Mouse (Mus musculus): Measurements from ENCODE around the gene Sertad4.

Sertad4 gene

DNA sequence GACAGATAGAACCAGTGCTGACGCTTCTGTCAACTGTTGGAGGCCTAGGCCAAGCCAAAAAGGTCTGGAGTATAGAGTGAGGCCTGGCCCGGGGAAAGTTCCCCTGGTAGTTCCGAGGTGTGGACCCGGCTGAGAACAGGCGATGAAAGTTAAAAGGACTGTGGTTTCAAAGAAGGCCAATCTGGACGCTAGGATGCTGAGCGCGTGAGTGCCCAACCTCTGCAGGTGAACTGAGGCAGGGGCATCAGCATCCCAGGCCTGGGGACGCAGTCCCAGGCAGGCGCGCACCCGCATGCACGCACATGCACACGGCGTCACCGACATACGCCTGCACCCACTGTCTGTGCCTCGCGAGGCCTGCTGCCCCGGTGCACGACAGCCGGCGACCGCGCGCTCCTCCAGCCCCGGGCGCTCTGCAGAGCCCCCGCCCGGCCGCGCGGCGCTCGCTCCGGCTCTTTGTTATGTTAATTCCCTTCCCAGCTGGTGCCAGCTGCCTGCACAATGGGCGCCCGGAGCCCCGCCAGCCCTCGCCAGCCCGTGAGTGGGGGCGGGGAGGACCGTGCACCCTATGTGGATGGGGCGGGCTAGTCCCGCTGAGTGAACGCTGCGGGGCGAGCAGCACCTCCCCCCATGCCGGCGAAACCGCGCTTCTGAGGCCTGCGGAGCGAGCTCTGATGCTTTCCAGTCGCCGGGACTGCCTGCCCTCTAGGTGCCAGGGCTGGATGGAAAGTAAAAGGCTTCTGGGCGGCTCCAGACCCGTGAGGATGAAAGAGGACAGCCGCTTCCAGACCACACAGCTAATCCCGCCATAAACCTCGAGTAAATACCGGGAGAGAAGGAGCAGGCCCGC lies 21.0 kb downstream of the Sertad4 start:
- no peaks in the 10 kb centered on the region; the same call in 1 of the 2 replicates for H3K27me3 ChIP-seq (ENCODE audit: control insufficient read depth, insufficient read depth, low read length, poor library complexity, severe bottlenecking)
- no peaks in the 10 kb centered on the region for H3K36me3 ChIP-seq (ENCODE audit: control insufficient read depth, insufficient read depth, low read length, poor library complexity, severe bottlenecking)
- peak; percentile 24 for DNase-seq (ENCODE audit: low read depth, low spot score)

DNA sequence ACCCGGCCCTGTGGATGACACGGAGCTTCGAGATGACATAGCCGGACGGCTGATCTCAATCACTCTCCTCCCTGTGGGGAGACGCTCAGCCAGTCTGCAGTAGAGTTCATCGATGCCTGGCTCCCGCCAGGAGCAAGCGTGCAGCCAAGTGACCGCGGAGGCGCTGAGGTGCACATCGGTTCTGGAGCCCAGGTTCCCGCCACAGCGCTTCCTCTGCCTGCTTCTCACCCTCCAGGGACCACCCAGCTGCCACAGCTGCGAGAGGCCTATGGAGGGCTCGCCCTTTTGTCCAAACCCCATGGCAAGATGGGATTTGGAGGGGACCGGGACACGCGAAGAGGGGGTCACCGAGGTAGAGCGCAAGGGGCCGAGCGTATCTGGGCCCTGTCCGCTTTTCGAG lies 22.0 kb downstream of the Sertad4 start:
- Histone ChIP-seq H3K36me3 (ENCODE audit: control insufficient read depth, insufficient read depth, low read length, poor library complexity, severe bottlenecking) (no peaks in the 10 kb centered on the region), H3K27me3 (ENCODE audit: control insufficient read depth, insufficient read depth, low read length, poor library complexity, severe bottlenecking) (no peaks in the 10 kb centered on the region; the same call in 1 of the 2 replicates)
- DNase-seq (ENCODE audit: low read depth, low spot score): no peak

DNA sequence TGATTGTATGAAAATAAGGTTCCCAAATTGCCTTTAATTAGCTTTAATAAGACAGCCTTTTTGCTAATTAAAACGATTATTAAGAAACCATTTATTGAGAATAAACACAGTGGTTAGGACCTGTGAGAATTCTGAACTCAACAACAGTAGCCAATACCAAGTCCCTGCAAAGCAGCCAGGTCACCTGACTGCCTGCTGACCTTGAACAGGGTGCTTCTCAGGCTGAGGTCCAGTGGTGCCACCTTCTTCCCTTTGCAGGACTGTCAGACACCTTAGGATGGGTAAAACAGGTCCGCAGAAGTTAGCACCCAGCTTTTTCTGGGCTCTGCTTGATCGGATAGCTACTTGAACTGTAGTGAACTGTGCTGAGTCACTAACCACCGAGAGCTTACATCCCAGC lies 22.5 kb downstream of the Sertad4 start:
- no peak for DNase-seq (ENCODE audit: low read depth, low spot score)
- Histone ChIP-seq H3K27me3 (ENCODE audit: control insufficient read depth, insufficient read depth, low read length, poor library complexity, severe bottlenecking) (no peaks in the 10 kb centered on the region; the same call in 1 of the 2 replicates), H3K36me3 (ENCODE audit: control insufficient read depth, insufficient read depth, low read length, poor library complexity, severe bottlenecking) (no peaks in the 10 kb centered on the region)

DNA sequence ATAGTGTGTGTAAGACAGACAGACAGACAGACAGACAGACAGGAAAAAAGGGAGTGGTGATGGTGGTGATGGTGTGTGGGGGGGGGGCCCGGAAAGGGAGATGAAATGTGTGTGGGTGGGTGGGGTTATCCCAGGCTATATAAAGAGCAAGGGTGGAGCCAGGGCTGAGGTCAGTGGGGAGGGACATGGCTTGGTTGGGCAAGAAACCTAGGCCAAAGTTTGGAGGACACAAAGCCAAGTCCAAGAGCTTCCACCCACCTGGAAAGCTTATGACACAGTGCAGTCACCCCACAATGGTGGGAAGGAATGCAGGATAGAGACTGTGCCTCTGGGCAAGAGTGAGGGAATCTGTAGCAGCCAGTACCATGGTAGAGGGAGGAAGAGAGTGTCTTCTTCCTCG lies 23.2 kb downstream of the Sertad4 start:
- Histone ChIP-seq H3K27me3 (ENCODE audit: control insufficient read depth, insufficient read depth, low read length, poor library complexity, severe bottlenecking) (no peaks in the 10 kb centered on the region; the same call in 1 of the 2 replicates), H3K36me3 (ENCODE audit: control insufficient read depth, insufficient read depth, low read length, poor library complexity, severe bottlenecking) (no peaks in the 10 kb centered on the region)
- DNase-seq (ENCODE audit: low read depth, low spot score): no peak

DNA sequence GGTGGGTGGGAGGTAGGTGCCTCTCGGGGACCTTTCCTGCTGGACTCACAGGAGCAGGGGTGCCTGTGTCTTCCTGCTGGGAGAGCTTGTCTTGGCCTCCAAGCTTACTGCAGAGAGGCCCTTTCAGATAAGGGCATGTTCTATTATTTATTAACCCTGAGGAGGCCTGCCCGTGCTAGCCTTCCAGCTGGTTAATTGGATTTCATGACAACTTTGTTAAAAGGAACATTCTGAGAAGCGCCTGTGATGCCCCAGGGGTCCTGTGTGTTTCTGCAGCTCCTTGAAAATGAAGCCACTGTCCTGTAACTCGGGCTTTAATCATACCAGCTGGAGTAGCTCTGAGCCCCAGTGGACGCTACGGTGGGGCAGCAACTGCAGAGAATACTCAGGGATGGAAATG lies 25.1 kb downstream of the Sertad4 start:
- no peaks in the 10 kb centered on the region; the same call in 1 of the 2 replicates for H3K27me3 ChIP-seq (ENCODE audit: control insufficient read depth, insufficient read depth, low read length, poor library complexity, severe bottlenecking)
- DNase-seq (ENCODE audit: low read depth, low spot score): no peak

DNA sequence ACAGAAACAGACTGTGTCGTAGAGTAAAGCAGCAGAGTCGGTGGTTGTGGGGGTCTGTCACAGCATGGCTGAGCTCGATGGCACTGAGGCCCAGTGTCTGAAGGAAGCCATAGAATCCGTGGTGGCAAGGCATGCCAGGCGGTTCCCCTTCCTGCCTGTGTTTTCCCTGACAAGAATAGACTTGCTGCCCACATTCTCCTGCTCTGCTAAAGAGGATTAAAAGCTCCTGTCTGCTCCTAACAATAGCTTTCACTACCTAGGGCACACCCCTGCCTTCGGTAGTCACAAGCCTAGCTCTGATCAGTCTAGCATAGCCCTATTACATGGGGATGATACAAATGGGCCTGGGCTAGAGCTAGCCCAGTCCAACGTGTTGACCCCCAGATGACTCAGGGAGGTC lies 26.6 kb downstream of the Sertad4 start:
- DNase-seq (ENCODE audit: low read depth, low spot score): no peak
- H3K36me3 ChIP-seq (ENCODE audit: control insufficient read depth, insufficient read depth, low read length, poor library complexity, severe bottlenecking): no peaks in the 10 kb centered on the region

More for the DNA sequence above, 25.1 kb downstream of the Sertad4 start:
- no peaks in the 10 kb centered on the region for H3K36me3 ChIP-seq (ENCODE audit: control insufficient read depth, insufficient read depth, low read length, poor library complexity, severe bottlenecking)

DNA sequence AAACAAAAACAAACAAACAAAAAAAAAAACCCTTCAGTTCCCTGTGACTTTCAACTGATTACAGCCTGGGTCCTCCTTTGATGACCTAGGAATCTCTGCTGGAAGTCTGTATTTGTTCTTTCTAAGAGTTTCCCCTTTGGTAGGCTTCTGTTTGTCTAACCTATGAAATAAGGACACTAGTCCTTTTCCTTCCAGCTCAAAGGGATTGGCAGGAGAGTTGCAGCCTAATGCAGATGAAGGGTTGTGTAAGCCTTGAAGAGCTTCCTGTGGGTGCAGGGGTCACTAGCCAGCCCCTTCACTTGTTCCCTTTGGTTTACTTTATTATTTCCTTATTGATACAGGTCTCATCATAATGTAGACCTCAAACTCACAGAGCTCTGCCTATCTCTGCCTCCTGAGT lies 27.6 kb downstream of the Sertad4 start:
- H3K36me3 ChIP-seq (ENCODE audit: control insufficient read depth, insufficient read depth, low read length, poor library complexity, severe bottlenecking): no peaks in the 10 kb centered on the region
- no peaks in the 10 kb centered on the region for H3K27me3 ChIP-seq (ENCODE audit: control insufficient read depth, insufficient read depth, low read length, poor library complexity, severe bottlenecking)
- no peak for DNase-seq (ENCODE audit: low read depth, low spot score)

More for the DNA sequence above, 26.6 kb downstream of the Sertad4 start:
- H3K27me3 ChIP-seq (ENCODE audit: control insufficient read depth, insufficient read depth, low read length, poor library complexity, severe bottlenecking): no peaks in the 10 kb centered on the region

DNA sequence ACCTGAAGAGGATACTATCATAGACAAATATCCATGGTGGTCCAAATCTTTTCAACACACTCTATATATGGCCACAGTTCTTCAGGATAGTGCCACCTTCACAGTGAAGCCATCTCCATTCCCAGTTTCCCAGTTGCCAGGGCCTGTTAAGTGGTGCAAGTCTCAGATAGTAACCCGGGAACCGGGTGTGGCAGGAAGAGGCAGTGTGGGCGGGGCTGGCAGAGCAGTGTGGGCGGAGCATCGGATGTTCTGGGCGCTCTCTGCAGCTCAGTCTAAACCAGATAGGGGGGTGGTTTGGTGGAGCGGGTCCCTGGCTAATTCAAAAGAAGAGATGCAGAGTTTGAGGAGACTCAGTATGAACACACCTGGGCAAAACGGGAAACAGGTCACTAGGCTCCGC lies 29.8 kb downstream of the Sertad4 start:
- Histone ChIP-seq H3K27me3 (ENCODE audit: control insufficient read depth, insufficient read depth, low read length, poor library complexity, severe bottlenecking) (no peaks in the 10 kb centered on the region), H3K36me3 (ENCODE audit: control insufficient read depth, insufficient read depth, low read length, poor library complexity, severe bottlenecking) (no peaks in the 10 kb centered on the region)
- no peak for DNase-seq (ENCODE audit: low read depth, low spot score)

DNA sequence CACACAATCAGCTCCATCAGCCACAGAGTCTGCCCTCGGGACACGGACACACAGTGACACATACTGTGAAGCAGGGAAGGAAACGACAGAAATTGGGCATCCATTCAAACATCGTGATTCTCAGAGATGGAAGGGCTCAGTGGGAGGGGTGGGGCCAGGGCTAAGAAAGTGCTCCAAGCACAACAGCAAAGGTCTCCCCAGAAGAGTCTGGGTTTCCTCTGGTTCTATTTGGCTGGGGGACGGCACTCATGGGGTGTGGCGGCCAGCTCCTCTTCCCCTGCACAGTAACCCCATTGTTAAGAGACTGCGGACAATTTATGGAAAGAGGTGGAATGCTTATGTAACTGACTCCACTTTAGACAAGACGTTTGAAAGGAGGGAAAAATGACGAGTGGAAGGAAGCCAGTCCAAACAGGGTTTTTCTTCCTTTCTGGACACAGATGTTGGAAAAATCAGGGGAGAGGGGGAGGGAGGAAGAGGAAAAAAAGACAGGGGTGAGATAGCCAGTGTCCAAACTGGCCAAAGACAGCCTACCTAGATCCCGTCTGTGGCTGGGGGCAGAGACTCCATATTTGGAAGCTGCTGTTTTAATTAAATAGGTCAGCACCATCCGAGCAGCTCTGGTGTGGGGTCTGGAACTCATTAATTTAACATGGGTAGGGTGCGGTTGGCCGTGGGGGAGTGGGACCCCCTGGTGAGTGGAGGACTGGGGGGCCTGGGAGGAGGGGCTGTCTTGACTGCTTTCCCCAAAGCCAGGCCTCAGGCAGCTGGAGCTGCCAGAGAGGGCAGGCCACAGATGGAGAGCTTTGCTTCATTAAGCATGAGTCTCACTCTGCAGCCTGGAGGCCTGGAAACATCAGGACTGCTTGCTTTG lies 32.7 kb downstream of the Sertad4 start:
- no peaks in the 10 kb centered on the region for H3K36me3 ChIP-seq (ENCODE audit: control insufficient read depth, insufficient read depth, low read length, poor library complexity, severe bottlenecking)
- H3K27me3 ChIP-seq (ENCODE audit: control insufficient read depth, insufficient read depth, low read length, poor library complexity, severe bottlenecking): no peaks in the 10 kb centered on the region
- DNase-seq (ENCODE audit: low read depth, low spot score): no peak

DNA sequence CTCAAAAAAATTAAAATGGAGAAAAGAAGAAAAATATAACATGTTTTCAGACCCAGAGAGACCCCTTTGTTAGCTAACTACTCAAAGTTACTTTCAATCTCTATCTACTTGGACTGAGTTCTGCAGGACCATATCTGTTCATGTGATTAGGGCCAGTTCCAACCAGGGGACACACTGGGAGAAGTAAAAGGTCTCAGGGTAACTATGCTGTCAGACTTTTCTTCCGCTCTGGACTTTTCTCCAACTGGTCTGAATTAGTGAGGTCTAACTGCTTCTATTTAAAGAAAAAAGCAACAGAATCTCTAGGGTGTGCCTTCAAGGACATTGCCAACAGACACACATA lies 33.3 kb downstream of the Sertad4 start:
- DNase-seq (ENCODE audit: low read depth, low spot score): no peak
- H3K36me3 ChIP-seq (ENCODE audit: control insufficient read depth, insufficient read depth, low read length, poor library complexity, severe bottlenecking): no peaks in the 10 kb centered on the region
- H3K27me3 ChIP-seq (ENCODE audit: control insufficient read depth, insufficient read depth, low read length, poor library complexity, severe bottlenecking): no peaks in the 10 kb centered on the region

DNA sequence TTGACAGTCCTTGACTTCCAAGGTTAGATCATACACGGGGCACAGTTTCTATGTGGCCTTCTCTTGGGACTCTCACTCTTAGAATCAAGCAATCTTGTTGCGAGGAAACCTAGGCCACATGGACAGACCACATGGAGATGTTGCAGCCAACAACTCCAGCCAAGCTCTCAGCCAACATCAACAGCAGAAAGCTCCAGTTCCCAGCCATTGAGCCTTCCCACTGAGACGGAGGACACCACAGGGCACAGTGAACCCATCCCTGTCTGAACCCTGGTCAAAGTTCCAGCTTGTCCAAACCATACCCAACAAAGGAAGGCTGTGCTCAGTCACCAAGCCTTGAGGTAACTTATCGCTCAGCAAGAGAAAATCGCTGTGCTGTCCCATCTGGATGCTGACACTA lies 37.2 kb downstream of the Sertad4 start:
- no peak for DNase-seq (ENCODE audit: low read depth, low spot score)
- Histone ChIP-seq H3K27me3 (ENCODE audit: control insufficient read depth, insufficient read depth, low read length, poor library complexity, severe bottlenecking) (no peaks in the 10 kb centered on the region), H3K36me3 (ENCODE audit: control insufficient read depth, insufficient read depth, low read length, poor library complexity, severe bottlenecking) (no peaks in the 10 kb centered on the region)

DNA sequence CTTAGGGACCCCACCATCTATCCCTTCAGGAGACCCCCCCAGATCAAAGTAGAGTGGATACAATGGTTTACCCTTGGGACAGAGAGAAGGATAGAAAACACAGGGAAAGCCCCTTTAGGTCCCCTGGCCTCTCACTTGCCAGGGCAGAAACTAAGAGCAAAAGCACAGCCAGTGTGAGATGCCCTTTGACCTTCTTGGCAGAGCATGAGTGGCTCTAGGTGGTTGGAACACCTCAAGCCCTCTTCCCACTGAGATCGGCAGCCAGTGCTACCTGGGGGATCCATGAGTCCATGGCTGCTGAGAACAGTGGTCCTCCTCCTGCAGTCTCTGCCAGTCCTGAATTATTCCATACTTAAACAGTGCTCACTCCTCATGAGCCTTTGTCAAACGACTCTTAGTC lies 39.8 kb downstream of the Sertad4 start:
- Histone ChIP-seq H3K27me3 (ENCODE audit: control insufficient read depth, insufficient read depth, low read length, poor library complexity, severe bottlenecking) (no peaks in the 10 kb centered on the region), H3K36me3 (ENCODE audit: control insufficient read depth, insufficient read depth, low read length, poor library complexity, severe bottlenecking) (no peaks in the 10 kb centered on the region)
- no peak for DNase-seq (ENCODE audit: low read depth, low spot score)

DNA sequence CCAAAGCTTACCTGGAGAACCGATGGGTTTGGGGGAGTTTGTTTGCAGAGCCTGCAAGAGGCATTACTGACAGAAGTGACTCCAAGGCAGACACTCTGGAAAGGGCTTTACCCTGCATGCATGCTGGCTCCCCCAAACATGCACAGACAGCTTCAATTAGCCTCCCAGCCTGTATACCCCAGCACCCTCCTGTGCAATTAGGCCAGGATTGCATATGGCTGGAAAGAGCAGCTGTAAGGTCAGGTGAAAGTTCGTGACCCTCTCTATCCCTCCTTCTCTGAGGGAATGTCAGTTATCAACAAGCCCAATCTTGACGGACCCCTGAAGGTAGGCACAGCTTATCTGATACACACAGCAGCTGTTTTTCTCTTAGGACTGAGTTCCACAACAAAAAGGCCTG lies 40.9 kb downstream of the Sertad4 start:
- H3K36me3 ChIP-seq (ENCODE audit: control insufficient read depth, insufficient read depth, low read length, poor library complexity, severe bottlenecking): no peaks in the 10 kb centered on the region
- no peaks in the 10 kb centered on the region for H3K27me3 ChIP-seq (ENCODE audit: control insufficient read depth, insufficient read depth, low read length, poor library complexity, severe bottlenecking)
- no peak for DNase-seq (ENCODE audit: low read depth, low spot score)

DNA sequence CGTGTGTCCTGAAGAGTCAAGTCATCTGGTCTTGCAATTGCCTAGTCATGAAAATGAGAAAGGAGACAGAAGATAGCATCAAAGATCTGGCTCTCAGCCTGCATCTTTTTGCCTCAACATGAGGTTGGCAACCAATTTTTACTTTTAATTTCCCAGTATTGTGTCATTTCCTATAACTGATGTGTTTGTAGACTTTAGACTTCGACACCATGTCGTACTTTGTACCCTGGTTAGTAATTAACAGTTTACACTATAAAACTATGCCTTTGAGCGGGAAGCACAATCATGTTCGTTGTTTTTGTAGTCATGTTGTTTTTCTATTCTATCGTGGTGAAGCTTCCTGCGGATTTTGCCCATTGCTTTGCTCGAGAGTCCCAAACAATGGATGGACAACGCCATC lies 42.8 kb downstream of the Sertad4 start:
- DNase-seq (ENCODE audit: low read depth, low spot score): no peak
- H3K27me3 ChIP-seq (ENCODE audit: control insufficient read depth, insufficient read depth, low read length, poor library complexity, severe bottlenecking): no peaks in the 10 kb centered on the region
- no peaks in the 10 kb centered on the region for H3K36me3 ChIP-seq (ENCODE audit: control insufficient read depth, insufficient read depth, low read length, poor library complexity, severe bottlenecking)

DNA sequence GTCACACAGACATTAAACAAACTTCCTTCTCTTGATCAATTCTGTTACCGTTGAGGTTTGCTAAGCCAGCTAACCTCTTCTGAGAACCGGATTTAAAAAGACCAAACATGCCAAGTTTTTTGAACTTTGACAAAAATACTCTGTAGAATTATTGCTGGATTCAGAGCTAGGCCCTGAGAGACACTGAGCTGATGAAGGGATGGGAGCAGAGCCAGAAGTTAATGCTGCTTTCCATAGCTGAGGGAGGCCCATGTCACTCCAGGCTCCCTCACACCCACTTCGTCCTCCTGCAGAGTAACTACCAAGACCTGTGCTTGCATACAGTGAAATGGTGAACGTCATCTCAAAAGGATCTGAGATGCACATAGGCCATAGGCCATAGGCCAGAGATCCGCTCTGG lies 43.3 kb downstream of the Sertad4 start:
- Histone ChIP-seq H3K27me3 (ENCODE audit: control insufficient read depth, insufficient read depth, low read length, poor library complexity, severe bottlenecking) (no peaks in the 10 kb centered on the region), H3K36me3 (ENCODE audit: control insufficient read depth, insufficient read depth, low read length, poor library complexity, severe bottlenecking) (no peaks in the 10 kb centered on the region)
- no peak for DNase-seq (ENCODE audit: low read depth, low spot score)
